Mouse (Mus musculus) liver, embryonic 11.5 days (tissue): ENCODE results near the gene Prkag2. TPM values are rescaled to one million over a fixed set of nuclear protein-coding genes. Genes with fewer than 3 reads are reported as not detected.

Experiments used
- ATAC-seq: fragments of 200-750 bp; cut with Nextera tagmentation; replicated peaks from 2 replicates; pipeline ENCODE4 v1.8.0; 2017; ENCODE audit warnings: moderate number of reproducible peaks, mild to moderate bottlenecking, moderate TSS enrichment, moderate library complexity; ENCODE audit not compliant: low FRiP score
- DNase-seq: peaks from one replicate; pipeline ENCODE4 v3.0.0-alpha.2; 2017; ENCODE audit warnings: low spot score
- H3K27ac ChIP-seq: fragments of 300-500 bp; sonication (generic); 2 replicates; pipeline ENCODE4 v1.5.1; 2014; ENCODE audit warnings: mild to moderate bottlenecking, low read depth, low read length, control low read depth
- H3K27me3 ChIP-seq: fragments of 300-500 bp; sonication (generic); replicated peaks from 2 replicates; pipeline ENCODE4 v1.6.1; 2014; ENCODE audit warnings: low read length, mixed read lengths; ENCODE audit not compliant: control insufficient read depth, insufficient read depth
- H3K36me3 ChIP-seq: fragments of 300-500 bp; sonication (generic); 2 replicates; pipeline ENCODE4 v1.6.1; 2014; ENCODE audit warnings: mild to moderate bottlenecking, low read length, moderate library complexity, mixed read lengths; ENCODE audit not compliant: control insufficient read depth, insufficient read depth
- H3K4me1 ChIP-seq: fragments of 300-500 bp; sonication (generic); replicated peaks from 2 replicates; pipeline ENCODE4 v1.6.1; 2014; ENCODE audit warnings: low read length, mixed read lengths; ENCODE audit not compliant: control insufficient read depth, insufficient read depth
- H3K4me2 ChIP-seq: fragments of 300-500 bp; sonication (generic); 2 replicates; pipeline ENCODE4 v1.6.1; 2014; ENCODE audit warnings: mild to moderate bottlenecking, control low read depth, moderate library complexity
- H3K4me3 ChIP-seq: fragments of 300-500 bp; sonication (generic); 2 replicates; pipeline ENCODE4 v1.5.1; 2014; ENCODE audit warnings: low read depth, low read length, control low read depth
- H3K9ac ChIP-seq: fragments of 300-500 bp; sonication (generic); 2 replicates; pipeline ENCODE4 v1.6.1; 2014; ENCODE audit warnings: low read depth, low read length, control low read depth
- H3K9me3 ChIP-seq: fragments of 300-500 bp; sonication (generic); 2 replicates; pipeline ENCODE4 v1.6.1; 2016; ENCODE audit warnings: low read length, inconsistent platforms, mixed read lengths; ENCODE audit not compliant: control insufficient read depth
- WGBS: fragments of 180-500 bp; shearing (Covaris S2); extraction: QIAGEN DNeasy Blood & Tissue Kit; methylation state at CpG from one replicate; pipeline ENCODE4 v1.1.7; 2014; 5-methylcytosine and 5-hydroxymethylcytosine counted together
- polyA plus RNA-seq: library from polyadenylated mRNA; unstranded; fragments of >200 nt; fragmentation: Nextera tagmentation; extraction: Ambion mirVana; gene quantifications from 2 replicates; pipeline ENCODE4 v1.2.1, GENCODE M21; 2014

Gene Prkag2
- polyA plus RNA-seq, 1 experiment from 2014 or later: 12.8 TPM

GRCm38 (mm10) chr5:24821403-24821841 is 279.0 kb downstream of the Prkag2 start:
- Histone ChIP-seq H3K4me2 (no peak overlapping the region), H3K4me1 (no peaks in the 10 kb centered on the region; the same call in 1 of the 2 replicates), H3K4me3 (no peak overlapping the region), H3K9me3 (no peaks in the 10 kb centered on the region), H3K27ac (no peak overlapping the region), H3K36me3 (peaks cover 4% of the 10 kb centered on the region; the same call in 1 of the 2 replicates), H3K9ac (no peak overlapping the region), H3K27me3 (no peaks in the 10 kb centered on the region)
- DNase-seq: no peak
- no peak for ATAC-seq
- 72% methylated on average over 3 of the region's 3 CpGs for WGBS

GRCm38 (mm10) chr5:24820627-24821026 is 279.8 kb downstream of the Prkag2 start:
- Histone ChIP-seq H3K27ac (no peak overlapping the region), H3K4me1 (no peaks in the 10 kb centered on the region; the same call in 1 of the 2 replicates), H3K4me2 (no peak overlapping the region), H3K27me3 (no peaks in the 10 kb centered on the region), H3K36me3 (peaks cover 5% of the 10 kb centered on the region), H3K9me3 (no peaks in the 10 kb centered on the region), H3K9ac (no peak overlapping the region), H3K4me3 (no peak overlapping the region)
- no peak for ATAC-seq
- WGBS: 74% methylated on average over 5 of the region's 5 CpGs
- DNase-seq: no peak

GRCm38 (mm10) chr5:24817191-24817590 is 283.3 kb downstream of the Prkag2 start:
- ATAC-seq: no peak
- peaks cover 27% of the 10 kb centered on the region for H3K36me3 ChIP-seq
- H3K4me2 ChIP-seq: no peak overlapping the region
- H3K4me1 ChIP-seq: no peaks in the 10 kb centered on the region
- H3K27me3 ChIP-seq: no peaks in the 10 kb centered on the region
- no peak overlapping the region for H3K27ac ChIP-seq
- H3K4me3 ChIP-seq: no peak overlapping the region
- no peak for DNase-seq
- H3K9ac ChIP-seq: no peak overlapping the region
- WGBS: 91% methylated on average over 4 of the region's 4 CpGs
- no peaks in the 10 kb centered on the region for H3K9me3 ChIP-seq

- Histone ChIP-seq H3K9me3 (no peaks in the 10 kb centered on the region), H3K4me2 (no peak overlapping the region), H3K27me3 (no peaks in the 10 kb centered on the region), H3K27ac (no peak overlapping the region), H3K36me3 (peaks cover 36% of the 10 kb centered on the region), H3K4me3 (no peak overlapping the region), H3K9ac (no peak overlapping the region), H3K4me1 (no peaks in the 10 kb centered on the region)
- no peak for ATAC-seq
- no peak for DNase-seq
- WGBS: 83% methylated on average over 3 of the region's 3 CpGs
Observed at GRCm38 (mm10) chr5:24813946-24814345, 286.5 kb downstream of the Prkag2 start.

- no peaks in the 10 kb centered on the region for H3K9me3 ChIP-seq
Observed at GRCm38 (mm10) chr5:24813005-24813404, 287.4 kb downstream of the Prkag2 start.

More at GRCm38 (mm10) chr5:24813005-24813404, 287.4 kb downstream of the Prkag2 start:
- Histone ChIP-seq H3K4me3 (no peak overlapping the region), H3K9ac (no peak overlapping the region), H3K27ac (no peak overlapping the region), H3K4me2 (no peak overlapping the region), H3K27me3 (no peaks in the 10 kb centered on the region), H3K4me1 (no peaks in the 10 kb centered on the region), H3K36me3 (peaks cover 36% of the 10 kb centered on the region)
- DNase-seq (no peak), ATAC-seq (no peak)
- WGBS: 82% methylated on average over 4 of the region's 4 CpGs

Other genes starting within 250 kb of the Prkag2 start
- not detected in 2 replicates for gene Galntl5, start 80.8 kb upstream of the Prkag2 start, polyA plus RNA-seq
- 14.9 and 15.4 TPM in 2 replicates for gene Galnt11, start 121.3 kb upstream of the Prkag2 start, polyA plus RNA-seq
- not detected in 2 replicates for gene E130116L18Rik, start 122.5 kb upstream of the Prkag2 start, polyA plus RNA-seq